Mouse (Mus musculus) CD4-positive, CD25-positive, alpha-beta regulatory T cell, adult 2 months (primary cell): ENCODE data around the gene Zfp27.
"Not testable (repeated sequence)": the region's sequence is repeated elsewhere in the genome, so short reads cannot be mapped to it uniquely, and the experiment has no call there.

Experiments used
- DNase-seq: peaks from one replicate; pipeline ENCODE4 v3.0.0-alpha.2; 2012; ENCODE audit warnings: low read depth, low spot score

Gene Zfp27

GRCm38 (mm10) chr7:29890501-29890900, 15.9 kb downstream of the Zfp27 start:
- no peak for DNase-seq

- no peak for DNase-seq
Measured at GRCm38 (mm10) chr7:29880916-29881315, 25.5 kb downstream of the Zfp27 start.

- no peak for DNase-seq
Measured at GRCm38 (mm10) chr7:29880056-29880455, 26.3 kb downstream of the Zfp27 start.

DNA sequence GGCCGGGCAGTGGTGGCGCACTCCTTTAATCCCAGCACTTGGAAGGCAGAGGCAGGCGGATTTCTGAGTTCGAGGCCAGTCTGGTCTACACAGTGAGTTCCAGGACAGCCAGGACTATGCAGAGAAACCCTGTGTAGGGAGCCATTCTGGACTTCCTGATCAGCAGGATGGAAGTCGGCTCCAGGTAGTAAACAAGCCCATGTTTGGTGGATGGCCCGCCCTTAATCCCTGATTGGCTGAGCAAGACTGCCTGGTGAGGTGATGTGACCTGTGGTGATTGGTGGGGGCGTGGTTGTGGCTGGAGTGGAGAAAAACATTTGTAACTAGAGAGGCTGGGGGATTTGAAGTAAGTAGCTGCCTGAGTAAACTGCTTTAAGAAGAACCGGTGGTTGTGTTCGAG, 28.8 kb downstream of the Zfp27 start:
- not testable (repeated sequence) for DNase-seq

DNA sequence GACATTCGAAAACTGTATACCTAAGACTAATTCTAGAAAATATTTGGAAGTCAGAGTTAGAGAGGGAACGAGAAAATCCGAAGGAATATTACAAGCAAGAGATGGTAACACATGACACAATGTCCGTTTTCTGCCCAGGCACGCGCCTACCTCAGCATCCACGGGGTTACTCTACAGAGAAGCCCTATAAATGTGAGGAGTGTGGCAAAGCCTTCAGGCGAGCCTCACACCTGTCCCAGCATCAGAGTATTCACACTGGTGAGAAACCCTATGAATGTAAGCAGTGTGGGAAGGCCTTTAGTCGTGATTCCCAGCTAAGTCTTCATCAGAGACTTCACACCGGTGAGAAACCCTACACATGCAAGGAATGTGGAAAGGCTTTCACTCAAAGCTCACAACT, 32.1 kb downstream of the Zfp27 start:
- no peak for DNase-seq

DNA sequence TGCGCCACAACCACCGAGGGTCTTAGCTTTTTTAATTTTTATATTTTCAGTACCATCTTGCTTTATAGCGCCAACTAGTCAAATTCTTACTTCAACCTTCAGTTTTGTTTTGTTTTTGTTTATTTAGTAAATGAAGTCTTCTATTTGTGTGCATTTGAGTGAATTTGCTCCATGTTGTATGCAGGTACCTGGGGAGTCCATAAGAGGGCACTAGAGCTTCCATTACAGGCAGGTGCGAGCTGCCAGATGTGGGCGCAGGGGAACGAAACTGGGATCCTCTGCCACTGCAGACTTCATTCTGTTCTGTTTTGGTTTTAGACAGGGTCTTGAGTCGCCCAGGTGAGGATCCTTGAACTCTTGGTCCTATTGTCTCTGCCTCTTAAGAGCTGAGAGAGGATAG, 44.7 kb downstream of the Zfp27 start:
- peak; percentile 41 for DNase-seq

- DNase-seq = peak; percentile 91
Measured at GRCm38 (mm10) chr7:29859532-29860517, 46.5 kb downstream of the Zfp27 start, which contains the start of gene Zfp420. TSS of gene Zfp420 (plus strand) at chr7:29859979.

DNA sequence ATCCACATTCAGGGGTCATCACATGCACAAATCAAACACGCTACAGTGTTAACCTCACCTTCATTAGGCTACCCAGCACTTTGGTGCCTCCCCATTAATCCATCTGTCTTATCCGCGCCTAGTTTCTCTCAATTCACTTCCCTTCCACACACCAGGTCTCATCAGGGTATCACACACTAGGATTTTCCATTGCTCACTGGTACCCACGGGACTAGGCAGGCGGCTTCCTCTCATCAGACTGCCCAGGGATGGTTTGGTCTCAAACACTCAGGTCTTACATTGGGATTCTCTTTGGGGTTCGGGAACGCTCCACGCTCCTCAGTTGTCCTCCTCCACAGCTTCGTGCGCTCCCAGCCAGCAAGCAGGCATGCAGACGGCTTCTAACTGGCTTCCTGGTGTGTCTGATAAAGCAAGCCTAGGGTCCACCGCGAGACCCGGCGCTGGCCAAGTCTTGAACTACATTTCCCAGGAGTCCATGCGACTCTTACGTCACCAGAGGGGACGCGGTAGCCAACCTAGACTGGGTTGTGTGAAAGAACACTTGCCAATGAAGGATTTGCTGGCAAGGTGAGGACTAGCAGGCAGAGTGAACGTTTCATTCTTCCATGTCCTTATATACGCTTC, 53.0 kb downstream of the Zfp27 start, which contains the start of gene Zfp940:
Zfp940 (minus strand) TSS at position 451 of the 624 bp plus-strand sequence.
- peak; percentile 89 for DNase-seq

DNA sequence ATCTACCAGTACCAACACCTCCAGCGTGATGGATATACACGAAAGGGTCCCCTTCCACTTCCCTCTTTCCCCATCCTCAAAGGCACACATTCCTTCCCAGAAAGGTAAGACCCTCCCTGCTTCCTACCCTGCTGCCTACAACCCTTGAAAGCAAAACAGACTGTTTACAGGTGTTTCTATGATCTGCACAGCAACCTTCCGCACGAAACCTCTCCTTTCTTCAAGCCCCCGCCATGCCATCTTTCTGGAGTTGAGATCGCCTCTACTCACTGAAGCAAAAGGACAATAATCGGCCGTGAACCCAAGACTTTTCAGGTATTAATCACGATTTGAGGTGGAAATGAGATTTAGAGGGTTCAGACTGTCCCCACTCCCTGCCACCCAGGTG, 53.5 kb downstream of the Zfp27 start:
- DNase-seq = no peak

DNA sequence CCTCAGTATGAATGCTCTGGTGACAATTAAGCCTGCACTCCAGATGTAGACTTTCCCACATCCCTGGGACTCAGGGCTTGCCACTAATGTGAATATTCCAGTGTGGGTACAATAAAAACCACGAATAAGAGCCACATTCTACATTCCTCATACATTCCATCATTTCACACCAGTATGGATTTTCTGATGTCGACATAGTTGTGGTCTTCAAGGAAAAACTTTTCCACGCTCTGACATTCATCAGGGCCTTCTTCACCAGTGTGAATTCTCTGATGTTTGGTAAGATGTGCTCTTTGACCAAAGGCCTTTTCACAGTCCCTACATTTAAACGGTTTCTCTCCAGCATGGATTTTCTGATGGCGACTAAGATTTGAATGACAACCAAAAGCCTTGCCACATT, 61.8 kb downstream of the Zfp27 start:
- no peak for DNase-seq
